Mouse (Mus musculus): Measurements from ENCODE around the gene Gm28490. TPM values are rescaled to one million over a fixed set of nuclear protein-coding genes. Genes with fewer than 3 reads are reported as not detected.

Gm28490 gene
- not detected for polyA plus RNA-seq (2014; fragmentation: Illumina TruSeq; extraction: RNeasy Lipid Tissue Mini Kit (QIAGEN cat#74804))

DNA sequence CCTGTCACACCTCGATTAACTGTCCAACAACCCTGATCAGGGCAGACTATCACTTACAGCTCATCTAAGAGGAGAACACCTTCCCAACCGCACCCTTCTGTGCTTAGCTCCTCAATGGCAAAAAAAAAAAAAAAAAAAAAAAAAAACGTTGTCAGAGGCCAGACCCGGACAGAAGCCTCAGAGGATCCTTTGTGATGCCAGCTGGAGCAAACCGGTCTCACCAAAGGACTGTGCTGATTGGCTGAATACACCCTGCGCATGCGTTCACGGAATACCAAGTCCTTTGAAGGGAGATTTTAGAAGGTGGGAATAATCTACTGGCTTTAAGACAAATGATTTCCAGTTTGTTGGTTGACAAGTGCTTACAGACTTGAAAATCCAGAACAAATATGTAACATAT, at the start of gene Gm28490:
TSS of gene Gm28490 (minus strand) at position 101 of the 400 bp plus-strand sequence.

All from ovary, adult 10 weeks (tissue).